Mouse (Mus musculus) adrenal gland, postnatal 14 days (tissue): ENCODE results near the gene Pou3f4. TPM values are rescaled to one million over a fixed set of nuclear protein-coding genes. Genes with fewer than 3 reads are reported as not detected.
"Not testable (repeated sequence)": the region's sequence is repeated elsewhere in the genome, so short reads cannot be mapped to it uniquely, and the experiment has no call there.

Experiments used
- DNase-seq: peaks from one replicate; pipeline ENCODE4 v3.0.0; 2021; ENCODE audit warnings: mixed read lengths
- long read RNA-seq, 2 experiments: library from polyadenylated mRNA; stranded (forward); transcript quantifications; one replicate each; pipeline ENCODE4 v2.0.0; 2021
- total RNA-seq: library from RNA; stranded (reverse); gene quantifications from 2 replicates; pipeline ENCODE4 v1.2.3, GENCODE M21; 2021

Gene Pou3f4
- not detected in 2 replicates for total RNA-seq
- long read RNA-seq, experiment 1, result 0 reads
- long read RNA-seq, experiment 2, result 0 reads

- DNase-seq, result peak; percentile 43
Measured at GRCm38 (mm10) chrX:110814151-110814571, at the start of gene Pou3f4. Gene Pou3f4 (plus strand): TSS chrX:110814280.

- DNase-seq, result no peak
Measured at GRCm38 (mm10) chrX:110765939-110766338, 48.1 kb upstream of the Pou3f4 start.

GRCm38 (mm10) chrX:110774807-110775206 is 39.3 kb upstream of the Pou3f4 start:
- DNase-seq, result not testable (repeated sequence)

- DNase-seq, result no peak
Measured at GRCm38 (mm10) chrX:110802502-110802901, 11.6 kb upstream of the Pou3f4 start.

- DNase-seq, result no peak
Measured at GRCm38 (mm10) chrX:110810001-110810578, 4.0 kb upstream of the Pou3f4 start.

GRCm38 (mm10) chrX:110810753-110811506 is 3.1 kb upstream of the Pou3f4 start:
- DNase-seq, result no peak

GRCm38 (mm10) chrX:110812071-110812470 is 2.0 kb upstream of the Pou3f4 start:
- DNase-seq, result no peak

- no peak for DNase-seq
Measured at GRCm38 (mm10) chrX:110813401-110813800, 679 bp upstream of the Pou3f4 start.

GRCm38 (mm10) chrX:110814592-110815548 is 790 bp downstream of the Pou3f4 start:
- DNase-seq, result no peak

GRCm38 (mm10) chrX:110815549-110815930 is 1.5 kb downstream of the Pou3f4 start:
- no peak for DNase-seq

- no peak for DNase-seq
Measured at GRCm38 (mm10) chrX:110816609-110817008, 2.5 kb downstream of the Pou3f4 start.

- DNase-seq, result no peak
Measured at GRCm38 (mm10) chrX:110817211-110817610, 3.1 kb downstream of the Pou3f4 start.

GRCm38 (mm10) chrX:110837450-110837849 is 23.4 kb downstream of the Pou3f4 start:
- DNase-seq, result no peak

GRCm38 (mm10) chrX:110851300-110851699 is 37.2 kb downstream of the Pou3f4 start:
- DNase-seq, result no peak
